Mouse (Mus musculus) gastrocnemius, postnatal 10 days (tissue): ENCODE measurements at regions not wholly inside any gene's neighbourhood (a gene's known extent, or its start where the extent isn't known, plus 50 kb on each side); places are given as distances from the start of the nearest gene placed in this dataset.

Experiments used
- DNase-seq: peaks from one replicate; pipeline ENCODE4 v3.0.0; 2021; ENCODE audit warnings: mixed read lengths

DNA sequence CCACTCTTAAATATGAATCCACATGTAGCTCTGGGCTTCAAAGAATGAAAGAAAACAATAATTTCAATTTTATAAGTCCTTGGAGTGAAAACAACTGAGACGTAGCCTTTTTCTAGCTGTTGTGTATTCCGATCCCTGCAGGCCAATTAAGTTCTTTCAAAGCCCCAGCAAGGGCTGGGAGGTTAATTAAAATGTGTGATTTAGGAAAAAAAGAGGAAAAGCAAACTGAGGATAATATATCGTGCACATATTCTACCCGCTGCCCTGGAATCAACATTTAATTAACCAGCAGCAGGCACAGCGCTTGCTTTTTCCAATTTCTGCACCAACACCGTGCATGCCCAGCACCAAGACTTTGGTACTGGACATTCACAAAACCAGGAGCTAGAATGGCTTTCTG lies 167.0 kb downstream of the Nectin3 start:
- DNase-seq, result no peak

DNA sequence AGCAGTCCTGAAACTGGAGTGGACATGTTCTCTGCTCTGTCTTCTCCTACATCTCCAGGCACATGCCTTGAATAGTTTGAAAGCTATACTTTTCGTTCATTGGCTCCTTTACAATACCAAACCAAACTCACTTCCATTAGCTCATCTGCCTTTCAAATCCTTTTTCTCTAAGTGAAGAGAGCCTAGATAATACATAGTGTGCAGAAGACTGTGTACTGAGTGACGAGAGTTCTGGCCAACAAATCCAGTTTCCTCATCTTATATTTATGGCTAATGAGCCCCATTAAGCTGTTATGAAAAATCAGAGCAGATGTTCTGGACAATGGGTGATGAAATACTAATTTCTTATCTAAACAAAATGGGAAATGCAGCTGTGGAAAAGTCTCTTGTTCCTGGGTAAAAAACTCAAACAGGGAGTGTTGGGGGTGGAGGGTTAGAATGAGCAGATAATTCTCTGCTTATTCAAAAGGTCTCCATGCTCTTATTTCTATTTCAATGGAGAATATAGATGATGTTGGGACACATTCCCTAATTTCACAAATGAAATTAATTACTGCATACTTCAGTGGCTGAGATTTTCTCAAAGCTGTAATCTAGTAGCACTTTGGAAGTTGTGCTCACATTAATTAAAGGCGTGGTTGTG lies 144.3 kb upstream of the Gm4737 start:
- DNase-seq, result no peak

- DNase-seq, result no peak
These were observed 142.3 kb upstream of the Gm4737 start for GRCm38 (mm10) chr16:46297192-46297591.

DNA sequence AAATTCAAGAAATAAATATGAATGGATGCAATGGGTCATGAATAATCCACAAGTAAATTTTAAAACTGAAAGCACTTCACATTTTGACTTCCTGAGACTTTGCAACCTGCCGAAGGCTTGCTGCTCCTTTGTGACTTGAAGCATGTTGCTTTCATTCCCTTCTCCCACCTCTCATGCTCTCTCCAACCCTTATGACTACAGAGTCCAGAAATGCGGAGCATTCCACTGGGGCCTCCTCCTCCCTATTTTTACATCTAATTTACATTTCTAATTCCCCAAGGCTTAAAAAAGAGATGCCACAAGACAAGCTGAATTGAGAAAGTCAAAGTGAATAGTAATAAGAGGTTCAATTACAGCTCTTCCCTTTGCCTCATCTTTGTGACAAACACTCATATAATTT lies 141.5 kb upstream of the Gm4737 start:
- no peak for DNase-seq

DNA sequence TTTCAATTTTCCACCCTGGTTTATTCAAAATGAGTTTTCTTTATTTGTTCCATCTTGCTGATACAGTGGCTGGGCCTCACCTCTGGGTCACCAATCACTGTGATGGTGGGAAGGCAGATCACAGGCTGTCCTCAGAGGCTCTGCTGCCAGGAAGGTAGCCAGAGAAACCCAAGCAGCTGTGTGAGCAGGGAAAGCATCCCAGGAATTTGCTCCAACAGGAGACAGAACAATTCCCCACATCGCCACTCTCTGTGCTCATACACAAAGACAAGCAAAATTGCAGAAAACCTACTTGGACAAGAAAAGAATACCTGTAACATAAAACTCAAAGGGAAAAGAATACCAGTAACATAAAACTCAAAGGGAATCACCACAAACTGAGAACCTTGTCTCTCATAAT lies 139.0 kb upstream of the Gm4737 start:
- DNase-seq, result no peak

DNA sequence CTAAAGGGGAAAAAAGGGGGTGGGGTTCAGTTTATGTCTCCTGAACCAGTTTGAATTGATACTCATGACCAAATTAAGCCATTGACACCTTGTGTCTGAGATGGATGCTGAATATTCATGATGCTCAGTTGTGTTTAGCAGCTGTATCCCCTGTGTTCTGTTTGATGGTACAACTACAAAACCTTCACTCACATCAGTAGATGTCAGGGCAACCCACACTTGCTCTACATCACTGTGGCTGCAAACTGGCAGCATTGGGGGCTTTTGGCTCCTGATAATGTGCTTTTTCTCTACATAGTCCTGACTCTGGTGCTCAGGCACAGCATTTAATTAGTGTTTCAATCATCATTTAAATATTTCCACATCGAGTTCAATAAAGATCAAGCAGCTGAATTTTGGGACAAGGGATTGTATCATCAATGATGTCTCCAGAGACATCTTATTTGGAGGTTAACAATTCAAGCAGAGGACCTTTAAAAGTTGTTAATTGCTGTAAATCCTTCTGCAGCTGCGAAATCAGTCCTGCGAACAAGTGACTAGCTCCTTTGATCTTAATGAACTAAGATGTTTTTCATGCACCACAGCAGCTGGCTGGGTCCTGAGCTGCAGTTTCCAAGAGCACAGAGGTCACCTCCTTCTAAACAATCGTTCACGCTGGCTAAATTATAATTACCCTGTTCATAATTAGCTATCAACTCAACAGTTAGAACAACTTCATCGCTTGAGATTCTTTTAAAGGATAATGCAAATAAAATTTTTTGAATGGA lies 136.4 kb upstream of the Gm4737 start:
- DNase-seq, result no peak

DNA sequence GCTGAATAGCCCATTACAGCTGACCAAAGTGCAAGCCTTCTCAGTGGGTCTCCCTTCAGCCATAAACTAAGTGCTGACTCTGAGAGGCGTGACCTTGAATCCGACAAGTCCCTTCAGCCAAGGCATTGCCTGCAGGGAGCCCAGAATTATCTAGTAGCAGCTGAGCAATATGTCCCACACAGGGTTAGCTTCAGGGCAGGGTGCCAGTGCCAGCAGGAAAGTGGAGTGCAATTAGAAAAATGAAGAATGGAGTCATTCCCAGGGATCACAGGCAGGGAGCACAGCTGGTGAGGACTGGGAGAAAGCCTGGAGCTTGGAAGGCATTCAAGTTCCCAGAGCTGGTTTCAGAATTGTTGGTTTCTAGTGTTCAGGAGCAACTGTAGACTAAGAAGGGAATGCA lies 135.3 kb upstream of the Gm4737 start:
- peak; percentile 63 for DNase-seq

- DNase-seq, result no peak
These were observed 112.7 kb upstream of the Gm4737 start for GRCm38 (mm10) chr16:46267533-46267932.

DNA sequence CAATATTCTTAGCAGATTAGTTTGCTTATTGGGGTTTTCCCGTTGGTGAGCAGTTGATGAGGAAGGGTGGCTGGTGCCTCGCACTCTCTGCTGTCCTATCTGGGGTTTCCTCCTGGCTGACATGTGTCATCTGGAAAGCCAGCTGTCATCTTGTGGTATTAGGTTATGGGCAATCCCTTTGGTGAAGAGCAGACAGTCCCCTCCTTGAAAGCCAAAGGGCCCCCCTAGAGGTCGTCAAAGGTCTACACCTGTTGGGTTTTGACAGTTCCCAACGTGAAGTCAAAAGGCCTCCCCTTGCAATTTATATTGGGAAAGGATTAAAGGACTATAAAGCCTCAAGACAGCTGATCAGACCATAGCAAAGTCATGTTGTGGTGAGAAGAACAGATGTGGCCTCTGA lies 96.8 kb upstream of the Gm4737 start:
- DNase-seq, result no peak

DNA sequence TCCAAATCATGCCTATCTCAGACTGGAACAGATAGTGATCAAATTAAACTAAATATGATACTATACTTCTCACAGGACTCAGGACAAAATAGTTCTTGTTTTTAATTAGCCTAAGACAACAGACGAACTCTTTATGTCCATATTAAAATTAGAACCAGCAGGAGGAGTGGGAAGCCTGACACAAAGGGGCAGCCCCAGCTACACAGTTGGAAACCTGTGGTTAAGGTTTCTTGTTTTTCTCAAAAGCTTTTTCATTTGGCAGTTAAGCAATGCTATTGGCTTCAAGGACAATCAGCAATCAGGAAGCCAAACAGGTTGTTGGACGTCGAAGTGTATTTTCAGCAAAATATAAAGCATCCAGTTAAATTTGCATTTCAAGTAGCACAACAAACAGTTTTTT lies 96.1 kb upstream of the Gm4737 start:
- no peak for DNase-seq

- DNase-seq, result no peak
These were observed 90.7 kb upstream of the Gm4737 start for GRCm38 (mm10) chr16:46245598-46245997.

DNA sequence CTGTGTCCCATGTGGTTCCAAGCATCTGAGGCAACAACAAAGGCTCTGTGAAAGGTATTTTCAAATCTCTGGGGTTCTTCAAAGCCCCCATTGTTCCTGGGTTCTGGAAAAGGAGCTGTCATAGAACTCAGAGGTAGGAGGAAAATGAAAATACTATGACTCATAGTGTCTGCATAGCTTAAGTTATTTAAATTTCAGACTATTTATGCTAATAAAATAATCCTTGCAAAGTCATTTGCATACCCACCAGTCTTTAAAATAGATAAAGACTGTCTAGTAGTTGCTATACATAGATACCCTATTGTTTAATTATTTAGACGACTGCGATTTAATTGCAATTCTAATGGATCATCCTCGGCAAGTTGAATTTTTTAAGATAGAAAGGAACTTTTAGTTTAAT lies 73.9 kb upstream of the Gm4737 start:
- DNase-seq, result no peak

- DNase-seq, result no peak
These were observed 68.3 kb upstream of the Gm4737 start for GRCm38 (mm10) chr16:46223084-46223600.

DNA sequence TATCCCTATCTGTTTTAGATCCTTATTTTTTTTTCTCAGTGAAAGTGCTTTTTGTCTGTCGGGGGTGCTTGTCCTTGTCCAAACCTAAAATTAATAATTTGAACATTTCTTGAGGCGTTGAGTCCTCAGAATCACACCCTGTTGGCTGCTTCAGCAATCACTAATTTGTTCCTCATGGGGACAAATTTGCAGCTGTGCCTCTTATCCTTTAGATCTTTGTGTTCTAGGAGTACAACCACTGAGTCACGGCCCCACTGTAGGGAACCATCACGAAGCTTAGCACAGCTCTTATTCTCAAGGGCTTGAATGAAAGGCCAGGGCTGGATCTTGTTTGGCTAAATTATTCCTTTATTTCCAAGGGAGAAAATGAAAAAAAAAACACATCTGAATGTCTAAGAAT lies 57.6 kb upstream of the Gm4737 start:
- no peak for DNase-seq

DNA sequence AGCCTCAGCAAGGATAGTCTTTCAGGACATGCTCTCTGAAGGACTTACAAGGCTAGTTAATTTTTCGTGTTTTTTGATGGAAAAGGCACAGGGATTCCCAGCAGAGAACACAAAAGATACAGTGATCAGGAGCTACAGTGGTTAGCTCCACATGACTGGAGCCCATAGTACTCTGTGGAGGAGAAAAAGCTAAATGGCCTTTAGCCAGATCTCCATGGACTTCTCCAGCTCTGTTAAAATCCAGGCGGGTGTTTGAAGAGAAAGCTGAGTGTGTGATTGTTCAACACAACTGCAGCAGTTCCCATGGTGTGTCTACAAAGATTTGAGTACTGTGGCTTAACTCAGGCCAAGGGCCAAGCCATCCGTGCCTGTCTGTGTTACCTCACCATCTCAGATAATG lies 57.0 kb upstream of the Gm4737 start:
- peak; percentile 5 for DNase-seq

- no peak for DNase-seq
These were observed 50.2 kb upstream of the Gm4737 start for GRCm38 (mm10) chr16:46205114-46205513.
